Mouse (Mus musculus) heart, embryonic 10.5 days (tissue): ENCODE results near the gene Kcne1. TPM values are rescaled to one million over a fixed set of nuclear protein-coding genes. Genes with fewer than 3 reads are reported as not detected.

Experiments
- DNase-seq: peaks from one replicate; pipeline ENCODE4 v3.0.0-alpha.2; 2017; ENCODE audit warnings: low spot score
- H3K27ac ChIP-seq: fragments of 300-500 bp; sonication (generic); 2 replicates; pipeline ENCODE4 v1.5.1; 2016; ENCODE audit warnings: mild to moderate bottlenecking
- H3K27me3 ChIP-seq: fragments of 300-500 bp; sonication (generic); 2 replicates; pipeline ENCODE4 v1.6.1; 2016; ENCODE audit warnings: mild to moderate bottlenecking; ENCODE audit not compliant: poor library complexity, insufficient read depth, severe bottlenecking
- H3K36me3 ChIP-seq: fragments of 300-500 bp; sonication (generic); 2 replicates; pipeline ENCODE4 v1.6.1; 2016; ENCODE audit warnings: mild to moderate bottlenecking, moderate library complexity
- H3K4me1 ChIP-seq: fragments of 300-500 bp; sonication (generic); 2 replicates; pipeline ENCODE4 v1.6.1; 2016; ENCODE audit warnings: mild to moderate bottlenecking
- H3K4me3 ChIP-seq: fragments of 300-500 bp; sonication (generic); 2 replicates; pipeline ENCODE4 v1.5.1; 2016; ENCODE audit warnings: mild to moderate bottlenecking, moderate library complexity
- H3K9me3 ChIP-seq: fragments of 300-500 bp; sonication (generic); 2 replicates; pipeline ENCODE4 v1.6.1; 2016; ENCODE audit warnings: mild to moderate bottlenecking, moderate library complexity
- WGBS: fragments of 180-500 bp; shearing (Covaris S2); methylation state at CpG from one replicate; pipeline ENCODE4 v1.1.7; 2016; 5-methylcytosine and 5-hydroxymethylcytosine counted together
- polyA plus RNA-seq: library from polyadenylated mRNA; unstranded; fragments of >200 nt; fragmentation: Nextera tagmentation; extraction: Ambion mirVana; gene quantifications from 2 replicates; pipeline ENCODE4 v1.2.1, GENCODE M21; 2016

Kcne1 gene
- polyA plus RNA-seq, 1 experiment from 2014 or later: 21.3 TPM

DNA sequence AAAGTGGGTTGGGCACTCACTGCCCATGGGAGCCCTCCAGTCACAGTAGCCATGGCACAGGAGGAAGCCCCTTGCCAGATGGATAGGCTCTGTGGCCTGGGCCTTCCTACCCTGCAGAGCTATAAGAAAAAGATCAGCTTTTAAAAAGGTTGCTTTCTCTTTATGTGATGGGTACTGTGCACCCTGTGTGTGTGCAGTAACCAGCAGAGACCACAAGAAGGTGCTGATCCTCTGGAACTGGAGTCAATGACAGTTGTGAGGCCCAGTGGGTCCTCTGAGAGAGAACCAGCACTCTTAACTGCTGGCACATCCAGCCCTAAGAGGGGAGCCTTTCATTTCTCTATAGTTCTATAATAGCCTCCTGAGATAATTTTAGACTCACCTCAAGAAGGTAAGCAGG, 24.1 kb upstream of the Kcne1 start:
- Histone ChIP-seq H3K27me3 (no peaks in the 10 kb centered on the region; the same call in 1 of the 2 replicates), H3K4me3 (no peak overlapping the region), H3K4me1 (peaks cover 13% of the 10 kb centered on the region), H3K9me3 (no peaks in the 10 kb centered on the region), H3K36me3 (no peaks in the 10 kb centered on the region), H3K27ac (no peak overlapping the region)
- DNase-seq: no peak

DNA sequence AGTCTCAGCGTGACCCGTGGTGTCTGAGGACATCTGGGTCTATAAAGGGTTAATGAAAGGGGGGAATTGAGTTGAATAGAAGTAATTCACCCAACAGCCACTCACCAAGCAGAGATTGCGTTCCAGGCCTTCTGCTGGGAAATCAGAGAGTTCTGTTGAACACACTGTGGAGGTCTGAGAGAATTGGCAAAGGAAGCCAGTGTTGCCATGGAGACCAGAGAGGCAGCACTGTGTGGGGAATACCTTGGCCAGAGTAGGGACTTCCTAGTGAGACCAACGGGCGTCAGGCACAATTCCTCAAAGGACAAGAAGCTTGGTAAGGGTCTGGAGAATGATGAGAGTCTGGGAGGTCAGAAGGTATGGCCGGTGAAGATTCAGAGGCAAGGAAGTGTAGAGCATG, 23.2 kb upstream of the Kcne1 start:
- peaks cover 13% of the 10 kb centered on the region for H3K4me1 ChIP-seq
- no peak for DNase-seq
- H3K36me3 ChIP-seq: no peaks in the 10 kb centered on the region
- no peak overlapping the region for H3K27ac ChIP-seq
- H3K27me3 ChIP-seq: no peaks in the 10 kb centered on the region; the same call in 1 of the 2 replicates
- H3K4me3 ChIP-seq: no peak overlapping the region
- no peaks in the 10 kb centered on the region for H3K9me3 ChIP-seq
- WGBS: 70% methylated on average over 6 of the region's 6 CpGs

DNA sequence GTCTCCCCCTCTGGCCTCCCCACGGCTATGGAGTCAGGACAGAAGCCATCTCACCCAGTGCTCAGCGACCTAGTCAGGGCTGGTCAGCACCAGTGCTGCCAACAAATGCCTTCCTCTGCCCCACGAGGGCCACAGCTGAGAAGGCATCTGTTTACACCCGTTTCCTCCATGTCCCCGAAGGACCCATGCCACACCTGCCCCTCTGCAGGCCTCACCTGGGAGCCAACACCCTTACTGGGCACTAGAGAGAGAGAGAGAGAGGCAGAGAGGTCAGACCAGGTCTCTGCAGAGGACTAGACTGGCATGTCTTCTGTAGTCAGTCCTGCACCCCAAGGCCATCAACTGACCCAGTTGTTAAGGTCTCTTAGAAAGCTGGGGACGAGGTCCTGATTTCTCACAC, 21.8 kb upstream of the Kcne1 start:
- Histone ChIP-seq H3K27ac (no peak overlapping the region), H3K27me3 (no peaks in the 10 kb centered on the region; the same call in 1 of the 2 replicates), H3K9me3 (no peaks in the 10 kb centered on the region), H3K36me3 (no peaks in the 10 kb centered on the region), H3K4me1 (peaks cover 11% of the 10 kb centered on the region), H3K4me3 (no peak overlapping the region)
- no peak for DNase-seq
- WGBS: 71% methylated on average over 6 of the region's 6 CpGs

DNA sequence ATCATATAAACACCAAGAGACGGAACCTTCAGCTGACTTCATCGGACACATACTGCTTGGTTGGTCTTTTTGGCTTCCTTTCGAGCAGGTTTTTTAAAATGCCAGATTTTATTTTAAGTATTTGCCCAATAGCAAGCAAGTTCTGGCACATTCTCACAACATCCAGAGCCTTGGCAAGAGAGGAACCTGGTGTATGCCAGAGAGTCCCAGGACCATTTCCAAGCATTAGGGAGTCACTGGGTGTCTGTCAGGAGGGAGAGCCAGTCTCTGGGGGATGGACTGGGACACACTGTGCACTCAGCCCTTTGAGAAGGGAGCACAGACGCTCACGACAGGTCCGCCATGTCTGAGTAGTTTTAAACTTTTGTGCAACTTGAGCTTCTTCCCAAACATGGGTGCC, 17.7 kb upstream of the Kcne1 start:
- no peaks in the 10 kb centered on the region for H3K36me3 ChIP-seq
- H3K27ac ChIP-seq: no peak overlapping the region
- no peak for DNase-seq
- WGBS: 83% methylated on average over 6 of the region's 6 CpGs
- H3K4me1 ChIP-seq: peaks cover 10% of the 10 kb centered on the region
- H3K9me3 ChIP-seq: no peaks in the 10 kb centered on the region
- H3K27me3 ChIP-seq: no peaks in the 10 kb centered on the region
- no peak overlapping the region for H3K4me3 ChIP-seq

DNA sequence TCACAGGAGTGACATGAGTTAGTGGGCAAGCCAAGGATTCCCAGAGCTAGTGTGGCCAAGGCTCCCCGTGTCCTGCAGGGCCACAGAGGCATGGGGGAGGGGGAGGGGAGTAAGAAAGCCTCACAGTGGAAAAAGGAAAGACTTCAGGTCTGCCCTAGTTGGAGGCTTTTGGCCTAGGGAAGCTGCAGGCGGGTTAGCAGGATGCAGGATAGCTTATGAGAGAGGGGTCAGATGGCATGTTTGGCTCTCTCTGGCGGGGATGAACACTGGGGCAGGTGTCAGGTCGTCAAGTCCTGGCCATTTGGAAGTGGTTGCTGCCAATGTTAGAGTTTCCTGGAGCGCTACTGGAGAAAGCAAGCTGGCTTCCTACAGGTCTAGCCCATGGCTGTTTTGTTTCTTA, 12.4 kb upstream of the Kcne1 start:
- H3K27me3 ChIP-seq: no peaks in the 10 kb centered on the region
- no peaks in the 10 kb centered on the region for H3K36me3 ChIP-seq
- peaks cover 51% of the 10 kb centered on the region for H3K4me1 ChIP-seq
- no peak for DNase-seq
- 40% methylated on average over 5 of the region's 5 CpGs for WGBS
- no peak overlapping the region for H3K4me3 ChIP-seq
- H3K9me3 ChIP-seq: no peaks in the 10 kb centered on the region
- peak overlapping the region; percentile 67 for H3K27ac ChIP-seq

DNA sequence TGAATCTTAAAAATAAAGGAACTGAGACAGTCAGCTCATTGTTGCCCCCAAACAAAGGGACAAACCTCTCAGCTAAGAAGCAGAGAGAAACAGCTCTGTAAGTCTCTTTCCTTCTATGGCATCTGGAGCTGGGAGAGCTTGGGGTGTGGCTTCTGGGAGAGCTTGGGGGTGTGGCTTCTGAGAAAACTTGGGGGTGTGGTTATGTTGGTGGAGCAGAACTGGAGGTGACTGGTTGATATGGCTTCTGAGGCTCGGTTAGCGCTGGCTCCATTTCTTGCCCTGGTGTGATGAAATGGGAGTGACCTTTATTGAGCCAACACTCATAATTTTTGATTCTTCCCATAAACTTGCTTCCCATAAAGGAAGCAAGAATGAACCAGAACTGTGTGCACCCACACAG, 10.0 kb upstream of the Kcne1 start:
- WGBS: 25% methylated on average over 2 of the region's 2 CpGs
- peak; percentile 89 for DNase-seq
- Histone ChIP-seq H3K9me3 (no peaks in the 10 kb centered on the region), H3K36me3 (no peaks in the 10 kb centered on the region), H3K4me1 (peaks cover 64% of the 10 kb centered on the region), H3K27ac (peak overlapping the region; percentile 84; the same call in 1 of the 2 replicates), H3K27me3 (no peaks in the 10 kb centered on the region), H3K4me3 (no peak overlapping the region)

DNA sequence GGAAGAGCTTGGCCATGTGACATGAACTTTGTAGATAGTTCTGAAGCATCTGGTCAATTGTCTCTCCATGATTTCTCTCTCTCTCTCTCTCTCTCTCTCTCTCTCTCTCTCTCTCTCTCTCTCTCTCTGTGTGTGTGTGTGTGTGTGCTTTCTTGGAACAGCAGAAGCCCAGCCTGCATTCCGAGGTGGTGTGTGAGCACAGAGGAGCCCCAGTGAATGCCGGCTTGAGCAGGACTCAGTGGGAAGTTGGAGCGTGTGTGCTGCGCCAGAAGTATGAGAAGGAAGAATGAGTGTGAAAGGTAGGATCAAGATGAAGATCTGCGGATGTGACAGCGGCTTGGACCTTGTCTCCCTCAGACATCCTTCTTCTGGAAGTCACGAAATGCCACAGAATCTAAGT, 6.2 kb upstream of the Kcne1 start:
- no peaks in the 10 kb centered on the region for H3K9me3 ChIP-seq
- no peaks in the 10 kb centered on the region for H3K27me3 ChIP-seq
- DNase-seq: no peak
- 42% methylated on average over 7 of the region's 7 CpGs for WGBS
- peaks cover 43% of the 10 kb centered on the region for H3K4me1 ChIP-seq
- H3K4me3 ChIP-seq: no peak overlapping the region
- peak overlapping the region; percentile 56; the same call in 1 of the 2 replicates for H3K27ac ChIP-seq
- H3K36me3 ChIP-seq: no peaks in the 10 kb centered on the region

DNA sequence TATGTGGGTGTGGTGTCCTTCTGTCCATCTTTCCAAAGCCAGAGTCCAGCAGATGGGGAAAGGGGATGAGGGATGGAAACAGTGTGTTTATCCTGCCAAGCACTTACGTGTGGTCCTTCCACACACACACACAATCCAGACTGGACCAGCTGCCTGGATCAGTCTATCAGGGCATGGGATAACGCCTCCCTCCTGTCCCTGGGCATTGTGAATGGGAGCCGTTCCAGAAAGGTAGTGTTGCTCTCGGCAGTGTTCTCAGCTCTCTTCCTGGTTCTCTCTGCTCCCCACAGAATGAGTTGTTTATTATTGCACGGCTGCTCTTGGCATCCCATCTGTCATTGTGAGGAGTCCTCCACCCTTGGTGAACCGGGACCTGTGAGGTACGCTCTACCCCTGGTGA, 1.4 kb upstream of the Kcne1 start:
- WGBS: 80% methylated on average over 7 of the region's 7 CpGs
- Histone ChIP-seq H3K4me1 (peaks cover 48% of the 10 kb centered on the region), H3K36me3 (no peaks in the 10 kb centered on the region), H3K27me3 (no peaks in the 10 kb centered on the region), H3K9me3 (no peaks in the 10 kb centered on the region), H3K4me3 (no peak overlapping the region), H3K27ac (no peak overlapping the region; the same call in 1 of the 2 replicates)
- DNase-seq: no peak

DNA sequence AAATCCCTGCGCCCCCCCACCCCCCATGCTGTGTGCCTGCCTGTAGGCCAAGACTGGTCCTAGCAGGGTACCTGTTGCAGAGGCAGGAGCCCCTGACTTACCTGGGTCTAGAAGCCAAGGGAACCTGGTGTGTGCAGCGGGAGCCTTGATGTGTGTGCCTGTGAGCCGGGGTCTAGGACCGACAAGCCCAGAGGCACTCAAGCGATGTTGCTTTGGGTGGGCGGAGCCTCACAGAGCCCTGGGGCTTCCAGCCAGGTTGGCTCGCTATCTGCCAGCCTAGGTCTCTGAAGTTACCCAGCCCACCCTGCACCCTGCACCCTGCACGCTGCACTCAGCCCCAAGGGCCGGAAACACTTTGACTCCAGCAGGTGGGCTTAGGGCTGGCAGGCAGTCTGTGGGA, 534 bp downstream of the Kcne1 start:
- Histone ChIP-seq H3K4me3 (peak overlapping the region; percentile 44), H3K36me3 (no peaks in the 10 kb centered on the region), H3K27me3 (no peaks in the 10 kb centered on the region), H3K9me3 (no peaks in the 10 kb centered on the region), H3K27ac (peak overlapping the region; percentile 81), H3K4me1 (peaks cover 58% of the 10 kb centered on the region)
- no peak for DNase-seq
- 17% methylated on average over 9 of the region's 9 CpGs for WGBS

DNA sequence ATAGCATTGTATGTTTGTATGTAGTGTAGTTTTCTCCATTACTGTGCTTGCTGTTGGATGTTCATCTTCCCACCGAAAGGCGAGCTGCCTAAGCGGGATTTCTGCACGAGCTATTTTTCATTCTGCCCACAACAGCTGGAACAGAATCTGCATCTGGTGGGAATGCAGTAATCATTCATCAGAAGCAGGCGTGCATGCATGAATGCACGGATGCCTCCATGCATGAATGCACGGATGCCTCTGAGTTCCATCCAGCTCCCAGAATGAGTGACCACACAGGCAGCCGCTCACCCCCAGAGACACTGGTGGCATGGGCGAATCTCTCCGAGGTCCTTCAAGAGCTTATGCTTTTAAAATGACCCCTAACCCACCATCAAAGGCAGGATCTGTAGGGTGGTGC, 1.7 kb downstream of the Kcne1 start:
- WGBS: 85% methylated on average over 10 of the region's 10 CpGs

DNA sequence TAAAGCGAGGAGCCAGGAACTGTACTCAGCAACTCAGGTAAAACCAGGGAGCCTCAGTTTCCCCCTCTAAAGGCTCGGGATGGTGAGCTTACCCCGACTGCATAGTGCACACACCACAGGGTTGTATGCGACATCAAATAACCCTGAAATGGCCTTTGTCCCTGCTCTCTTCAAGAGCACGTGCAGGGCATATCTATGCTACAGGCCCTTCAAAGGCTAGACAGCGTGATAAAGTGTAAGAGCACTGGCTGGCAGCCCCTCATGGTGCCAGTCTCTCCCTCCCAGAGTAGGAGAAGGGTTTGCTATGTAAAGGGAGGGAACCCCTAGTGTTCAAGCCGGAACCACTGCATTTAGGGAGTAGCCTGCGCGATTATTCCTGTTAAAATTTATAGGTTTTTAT, 2.2 kb downstream of the Kcne1 start:
- 48% methylated on average over 9 of the region's 9 CpGs for WGBS
- no peaks in the 10 kb centered on the region for H3K36me3 ChIP-seq
- H3K4me1 ChIP-seq: peaks cover 58% of the 10 kb centered on the region
- H3K27me3 ChIP-seq: no peaks in the 10 kb centered on the region
- H3K27ac ChIP-seq: peak overlapping the region; percentile 86
- H3K9me3 ChIP-seq: no peaks in the 10 kb centered on the region
- no peak overlapping the region for H3K4me3 ChIP-seq
- DNase-seq: no peak

More for the DNA sequence above, 1.7 kb downstream of the Kcne1 start:
- H3K4me1 ChIP-seq: peaks cover 58% of the 10 kb centered on the region
- no peaks in the 10 kb centered on the region for H3K36me3 ChIP-seq
- peak overlapping the region; percentile 29; the same call in 1 of the 2 replicates for H3K27ac ChIP-seq
- DNase-seq: no peak
- no peak overlapping the region; the same call in 1 of the 2 replicates for H3K4me3 ChIP-seq
- H3K9me3 ChIP-seq: no peaks in the 10 kb centered on the region
- H3K27me3 ChIP-seq: no peaks in the 10 kb centered on the region

DNA sequence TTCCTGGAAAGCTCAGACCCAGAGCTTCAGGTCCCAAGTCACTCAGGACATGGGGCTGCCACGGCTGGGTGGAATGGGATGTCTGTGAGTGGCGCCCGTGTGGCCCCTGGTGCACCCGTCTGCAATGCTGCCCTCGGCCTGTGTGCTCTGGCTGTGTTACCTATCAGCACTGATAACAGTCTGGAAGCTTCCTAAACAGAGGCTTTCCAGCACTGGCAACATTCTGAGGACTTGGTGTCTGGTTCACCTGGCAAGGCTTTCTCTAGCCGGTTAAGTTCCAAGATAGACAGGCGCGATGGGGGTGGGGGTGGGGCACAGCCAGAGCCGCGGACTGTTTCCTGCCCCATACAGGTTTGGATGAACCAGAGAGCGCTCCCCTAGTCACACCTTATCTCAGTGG, 3.3 kb downstream of the Kcne1 start:
- Histone ChIP-seq H3K4me1 (peaks cover 62% of the 10 kb centered on the region), H3K36me3 (no peaks in the 10 kb centered on the region), H3K27me3 (no peaks in the 10 kb centered on the region), H3K9me3 (no peaks in the 10 kb centered on the region), H3K4me3 (no peak overlapping the region), H3K27ac (peak overlapping the region; percentile 86)
- DNase-seq: no peak
- 34% methylated on average over 11 of the region's 11 CpGs for WGBS

DNA sequence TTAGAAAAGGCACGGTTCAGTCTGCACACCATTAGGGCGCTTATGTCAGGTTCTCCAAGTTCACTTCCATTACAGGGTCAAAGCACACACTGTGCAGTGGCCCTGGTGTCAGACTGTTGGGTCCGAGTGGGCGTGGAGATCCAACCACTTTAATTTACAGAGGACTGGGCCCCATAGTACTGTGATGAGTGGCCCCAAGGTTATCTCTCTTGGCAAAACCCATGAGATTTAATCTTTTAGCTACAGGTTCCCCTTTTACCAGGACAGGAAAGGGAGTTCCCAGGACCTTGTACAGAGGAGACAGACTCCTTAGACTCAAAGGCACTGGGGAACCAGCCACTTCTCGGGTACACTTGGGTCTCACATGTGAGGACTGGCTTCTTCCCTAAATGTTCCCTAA, 3.9 kb downstream of the Kcne1 start:
- Histone ChIP-seq H3K27ac (peak overlapping the region; percentile 86), H3K4me3 (no peak overlapping the region), H3K9me3 (no peaks in the 10 kb centered on the region), H3K27me3 (no peaks in the 10 kb centered on the region), H3K4me1 (peaks cover 57% of the 10 kb centered on the region), H3K36me3 (no peaks in the 10 kb centered on the region)
- DNase-seq: no peak
- WGBS: 74% methylated on average over 5 of the region's 5 CpGs

DNA sequence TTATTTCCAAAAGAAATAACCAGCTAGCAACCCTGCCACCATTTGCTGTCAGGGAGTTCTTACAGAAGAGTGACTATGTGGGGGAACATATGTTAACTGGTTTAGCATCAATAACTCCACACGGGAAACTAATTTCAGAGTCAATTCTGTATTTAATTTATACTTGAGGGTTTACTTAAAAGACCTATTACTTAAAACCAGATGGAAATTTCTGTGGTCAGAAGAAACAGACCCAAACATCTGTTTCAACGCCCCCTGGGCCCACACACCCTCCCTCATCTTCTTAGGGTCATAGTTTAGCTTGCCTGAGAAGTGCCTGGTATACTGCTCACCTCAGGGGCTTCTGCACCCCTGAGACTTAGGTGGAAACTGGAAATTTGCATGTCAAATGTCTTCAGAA, 5.4 kb downstream of the Kcne1 start:
- no peaks in the 10 kb centered on the region for H3K27me3 ChIP-seq

More for the DNA sequence above, 5.4 kb downstream of the Kcne1 start:
- H3K4me3 ChIP-seq: no peak overlapping the region
- H3K9me3 ChIP-seq: no peaks in the 10 kb centered on the region
- no peaks in the 10 kb centered on the region for H3K36me3 ChIP-seq
- H3K27ac ChIP-seq: peak overlapping the region; percentile 86; the same call in 1 of the 2 replicates
- WGBS: 83% methylated on average over 2 of the region's 2 CpGs
- DNase-seq: no peak
- H3K4me1 ChIP-seq: peaks cover 51% of the 10 kb centered on the region
